Mouse (Mus musculus): ENCODE measurements at regions not wholly inside any gene's neighbourhood (a gene's known extent, or its start where the extent isn't known, plus 50 kb on each side); places are given as distances from the start of the nearest gene placed in this dataset.

DNA sequence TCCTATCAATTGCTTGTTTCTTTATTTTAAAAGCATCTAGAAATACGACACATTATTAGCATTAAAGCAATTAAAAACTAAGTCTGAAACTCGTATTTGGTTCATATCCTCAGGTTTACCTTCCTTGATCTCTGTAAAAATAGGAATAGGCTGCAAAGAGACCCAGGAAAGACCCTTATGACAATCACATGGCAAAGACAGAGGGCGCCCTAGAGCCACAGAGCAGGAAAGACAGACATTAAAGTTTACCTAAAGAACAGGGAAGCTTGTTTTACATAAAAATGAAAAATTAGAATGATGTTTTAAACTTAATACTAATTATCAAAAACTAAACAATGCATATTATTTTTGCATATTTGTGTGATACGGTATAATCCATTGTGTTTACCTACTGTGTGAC is 153.2 kb downstream of the Usp25 start:
- H3K4me1 ChIP-seq (ENCODE audit: control insufficient read depth, insufficient read depth, low read length) = no peaks in the 10 kb centered on the region
- no peak overlapping the region for H3K27ac ChIP-seq (ENCODE audit: insufficient read depth, low read depth, low read length)
- no peak for TF ChIP-seq POLR2A (IDR thresholded peaks at IDR 0.05; ENCODE audit: borderline replicate concordance, low read depth, low read length)
- TF ChIP-seq CTCF (IDR thresholded peaks at IDR 0.05; ENCODE audit: low read depth, low read length) = no peak
- no peak overlapping the region for H3K4me3 ChIP-seq (ENCODE audit: insufficient read depth, low read length)

DNA sequence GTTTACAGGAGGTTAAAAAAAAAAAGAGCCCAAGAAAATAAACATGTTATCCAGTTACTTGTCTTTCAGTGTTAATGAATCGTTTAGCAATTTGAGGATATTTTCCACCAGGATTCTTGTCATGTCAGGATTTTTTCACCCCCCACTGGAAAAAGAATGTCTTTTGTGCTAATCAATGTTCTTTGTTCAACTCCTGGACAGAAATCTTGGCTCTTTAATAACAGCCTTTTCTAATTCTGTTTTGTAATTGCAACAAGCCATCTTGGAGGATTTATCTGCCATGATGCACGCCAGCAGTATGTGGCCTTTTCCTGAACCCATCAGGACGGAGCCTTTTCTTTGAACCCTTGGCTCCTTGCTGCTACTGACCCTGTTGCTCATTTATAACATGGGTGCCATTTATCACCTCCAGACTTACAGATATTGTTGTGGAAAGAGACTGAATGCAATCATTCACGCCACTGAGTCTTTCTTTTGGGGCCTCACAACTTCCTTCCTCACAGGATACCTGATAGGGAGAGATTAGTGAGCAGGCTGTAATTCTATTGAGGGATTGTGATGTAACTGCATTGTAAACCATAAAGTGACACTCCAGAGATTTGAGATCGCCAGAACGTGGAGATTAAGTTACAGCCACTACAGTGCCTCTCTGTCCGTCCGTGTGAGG is 159.7 kb downstream of the Usp25 start:
- TF ChIP-seq POLR2A (IDR thresholded peaks at IDR 0.05; ENCODE audit: borderline replicate concordance, low read depth, low read length) (no peak), CTCF (IDR thresholded peaks at IDR 0.05; ENCODE audit: low read depth, low read length) (no peak)
- Histone ChIP-seq H3K4me1 (ENCODE audit: control insufficient read depth, insufficient read depth, low read length) (peaks cover 17% of the 10 kb centered on the region), H3K4me3 (ENCODE audit: insufficient read depth, low read length) (no peak overlapping the region), H3K27ac (ENCODE audit: insufficient read depth, low read depth, low read length) (no peak overlapping the region)

DNA sequence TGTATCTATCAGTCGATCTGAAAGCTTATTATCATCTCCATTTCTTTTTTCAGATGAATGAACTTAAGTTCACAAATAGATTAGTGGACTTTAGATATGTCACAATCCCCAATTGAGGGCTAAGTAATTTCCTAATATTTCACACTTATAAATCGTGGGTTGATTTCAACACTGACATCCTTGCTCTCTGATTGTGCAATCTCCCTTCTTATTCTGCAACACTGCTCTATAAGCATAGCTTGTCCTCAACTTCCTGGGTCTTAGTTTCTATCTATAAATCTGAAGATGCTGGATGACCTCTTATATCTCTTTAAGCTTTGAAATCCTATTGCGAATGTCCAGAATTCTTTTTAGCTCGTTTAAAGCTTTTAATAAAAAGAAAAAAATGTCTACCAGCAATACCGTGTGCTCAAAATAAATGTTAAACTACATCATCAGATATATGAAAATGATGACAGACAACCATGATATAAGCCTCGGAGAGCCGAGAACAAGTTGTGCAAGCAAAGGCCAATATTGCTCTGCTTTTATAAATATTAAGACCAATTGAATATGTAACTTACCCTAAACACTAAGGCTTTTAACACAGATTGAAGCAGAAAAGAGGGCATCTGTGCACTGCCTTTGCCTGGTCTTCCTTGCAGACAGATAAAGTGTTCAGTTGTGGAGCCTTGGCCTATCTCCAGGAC is 161.4 kb downstream of the Usp25 start:
- H3K4me1 ChIP-seq (ENCODE audit: control insufficient read depth, insufficient read depth, low read length) = peaks cover 17% of the 10 kb centered on the region
- H3K4me3 ChIP-seq (ENCODE audit: insufficient read depth, low read length) = no peak overlapping the region
- peak overlapping the region; percentile 33 for H3K27ac ChIP-seq (ENCODE audit: insufficient read depth, low read depth, low read length)
- TF ChIP-seq CTCF (IDR thresholded peaks at IDR 0.05; ENCODE audit: low read depth, low read length) = no peak
- TF ChIP-seq POLR2A (IDR thresholded peaks at IDR 0.05; ENCODE audit: borderline replicate concordance, low read depth, low read length) = no peak

DNA sequence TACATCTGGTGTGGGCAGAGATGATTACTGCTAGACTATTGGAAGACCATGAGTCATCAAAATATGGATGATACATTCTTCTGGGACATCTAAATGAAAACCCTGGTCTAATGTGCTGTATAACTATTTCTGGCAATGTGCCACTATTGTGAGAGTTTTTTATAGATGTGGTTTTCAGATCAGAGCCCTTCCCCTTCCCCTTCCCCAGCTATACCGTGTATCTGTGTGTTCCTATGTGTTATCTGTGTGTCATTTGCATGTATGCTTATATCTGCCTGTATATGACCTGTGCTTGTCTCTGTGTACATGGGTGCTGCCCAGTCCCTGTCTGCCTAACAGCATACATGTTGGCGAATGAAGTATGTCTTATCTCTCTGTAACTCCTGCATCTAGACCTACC is 167.5 kb downstream of the Usp25 start:
- no peak for TF ChIP-seq POLR2A (IDR thresholded peaks at IDR 0.05; ENCODE audit: borderline replicate concordance, low read depth, low read length)
- no peak for TF ChIP-seq CTCF (IDR thresholded peaks at IDR 0.05; ENCODE audit: low read depth, low read length)
- peaks cover 5% of the 10 kb centered on the region for H3K4me1 ChIP-seq (ENCODE audit: control insufficient read depth, insufficient read depth, low read length)
- H3K4me3 ChIP-seq (ENCODE audit: insufficient read depth, low read length) = no peak overlapping the region
- H3K27ac ChIP-seq (ENCODE audit: insufficient read depth, low read depth, low read length) = no peak overlapping the region

Data from bone marrow macrophage, adult 2 months (primary cell).